Mouse (Mus musculus) MEL (cell line): Measurements from ENCODE around the gene Slc25a1. TPM values are rescaled to one million over a fixed set of nuclear protein-coding genes. Genes with fewer than 3 reads are reported as not detected.

ENCODE experiments used
- DNase-seq: peaks from one replicate; pipeline ENCODE4 v3.0.0; 2011; ENCODE audit warnings: low read depth, low spot score
- H3K27ac ChIP-seq: 2 replicates; pipeline ENCODE4 v1.5.1; 2012; ENCODE audit warnings: low read depth, mild to moderate bottlenecking, control low read depth, low read length, moderate library complexity; ENCODE audit not compliant: control insufficient read depth
- H3K27me3 ChIP-seq, 2 experiments: fragments of 150-350 bp in 1 of 2; sonication (generic) in 1 of 2; 2 replicates each; pipeline ENCODE4 v1.6.1; 2012; ENCODE audit warnings: low read length in 2 of 2, mild to moderate bottlenecking in 2 of 2, improper control_type of control experiment in 1 of 2, moderate library complexity in 1 of 2; ENCODE audit not compliant: insufficient read depth in 2 of 2, control insufficient read depth in 1 of 2
- H3K36me3 ChIP-seq, 2 experiments: 2 replicates each; pipeline ENCODE4 v1.6.1; 2012 to 2014; ENCODE audit warnings: low read length in 2 of 2, improper control_type of control experiment in 1 of 2, inconsistent platforms in 1 of 2, mild to moderate bottlenecking in 1 of 2; ENCODE audit not compliant: insufficient read depth in 2 of 2, control insufficient read depth in 1 of 2
- H3K4me1 ChIP-seq, 2 experiments: fragments of 150-350 bp in 1 of 2; sonication (generic) in 1 of 2; 2 replicates each; pipeline ENCODE4 v1.6.1; 2012; ENCODE audit warnings: low read length in 2 of 2, improper control_type of control experiment in 1 of 2, mild to moderate bottlenecking in 1 of 2; ENCODE audit not compliant: insufficient read depth in 2 of 2, control insufficient read depth in 1 of 2
- H3K4me3 ChIP-seq, 2 experiments: fragments of 150-350 bp in 1 of 2; sonication (generic) in 1 of 2; 2 replicates each; pipeline ENCODE4 v1.5.1; 2012; ENCODE audit warnings: low read depth in 2 of 2, low read length in 2 of 2, mild to moderate bottlenecking in 2 of 2, moderate library complexity in 2 of 2, control low read depth in 1 of 2, improper control_type of control experiment in 1 of 2; ENCODE audit not compliant: control insufficient read depth in 1 of 2, insufficient read depth in 1 of 2
- H3K79me2 ChIP-seq: 2 replicates; pipeline ENCODE4 v1.6.1; 2012; ENCODE audit warnings: mild to moderate bottlenecking, low read length, moderate library complexity; ENCODE audit not compliant: control insufficient read depth, poor library complexity, insufficient read depth
- H3K9ac ChIP-seq: 2 replicates; pipeline ENCODE4 v1.6.1; 2012; ENCODE audit warnings: low read depth, mild to moderate bottlenecking, control low read depth, low read length, moderate library complexity; ENCODE audit not compliant: control insufficient read depth, poor library complexity, severe bottlenecking
- H3K9me3 ChIP-seq: fragments of 150-350 bp; sonication (generic); replicated peaks from 2 replicates; pipeline ENCODE4 v1.6.1; 2012; ENCODE audit warnings: mild to moderate bottlenecking, low read length, improper control_type of control experiment, moderate library complexity; ENCODE audit not compliant: insufficient read depth
- BHLHE40 ChIP-seq: IDR thresholded peaks from 2 replicates; pipeline ENCODE4 v1.6.1; 2012; ENCODE audit warnings: low read depth, mild to moderate bottlenecking, inconsistent platforms, low read length, improper control_type of control experiment, borderline replicate concordance
- CHD1 ChIP-seq: IDR thresholded peaks from 2 replicates; pipeline ENCODE4 v1.6.1; 2012; ENCODE audit warnings: low read depth, mild to moderate bottlenecking, inconsistent platforms, low read length, improper control_type of control experiment
- CHD2 ChIP-seq: IDR thresholded peaks from 2 replicates; pipeline ENCODE4 v1.6.1; 2011; ENCODE audit warnings: low read length, improper control_type of control experiment
- CTCF ChIP-seq, 3 experiments: IDR thresholded peaks in 2 of 3; conservative IDR thresholded peaks in 1 of 3; 2 replicates each; pipeline ENCODE4 v1.5.1; 2011 to 2012; ENCODE audit warnings: low read length in 3 of 3, low read depth in 2 of 3, mild to moderate bottlenecking in 2 of 3, improper control_type of control experiment in 1 of 3, inconsistent platforms in 1 of 3, mixed read lengths in 1 of 3, moderate library complexity in 1 of 3; ENCODE audit not compliant: control insufficient read depth in 1 of 3, insufficient read depth in 1 of 3, poor library complexity in 1 of 3, severe bottlenecking in 1 of 3
- E2F4 ChIP-seq: IDR thresholded peaks from 2 replicates; pipeline ENCODE4 v1.6.1; 2011; ENCODE audit warnings: low read depth, low read length, improper control_type of control experiment, borderline replicate concordance
- ELF1 ChIP-seq: IDR thresholded peaks from 2 replicates; pipeline ENCODE4 v1.6.1; 2014; ENCODE audit warnings: low read depth, mild to moderate bottlenecking, inconsistent platforms, low read length, improper control_type of control experiment, moderate library complexity
- EP300 ChIP-seq, 2 experiments: IDR thresholded peaks; 2 replicates each; pipeline ENCODE4 v1.6.1; 2011; ENCODE audit warnings: improper control_type of control experiment in 2 of 2, low read length in 2 of 2, low read depth in 1 of 2, mild to moderate bottlenecking in 1 of 2
- ETS1 ChIP-seq: IDR thresholded peaks from 2 replicates; pipeline ENCODE4 v1.6.1; 2012; ENCODE audit warnings: low read depth, mild to moderate bottlenecking, inconsistent platforms, low read length, improper control_type of control experiment, moderate library complexity
- GABPA ChIP-seq: IDR thresholded peaks from 2 replicates; pipeline ENCODE4 v1.6.1; 2012; ENCODE audit warnings: low read depth, mild to moderate bottlenecking, inconsistent platforms, low read length, improper control_type of control experiment, moderate library complexity
- HCFC1 ChIP-seq: IDR thresholded peaks from 2 replicates; pipeline ENCODE4 v1.6.1; 2012; ENCODE audit warnings: low read depth, mild to moderate bottlenecking, inconsistent platforms, low read length, improper control_type of control experiment, moderate library complexity
- JUND ChIP-seq: IDR thresholded peaks from 2 replicates; pipeline ENCODE4 v1.6.1; 2011; ENCODE audit warnings: low read depth, mild to moderate bottlenecking, improper control_type of control experiment, low read length
- MAX ChIP-seq: IDR thresholded peaks from 2 replicates; pipeline ENCODE4 v1.6.1; 2011; ENCODE audit warnings: low read length, improper control_type of control experiment
- MAZ ChIP-seq: IDR thresholded peaks from 2 replicates; pipeline ENCODE4 v1.6.1; 2012; ENCODE audit warnings: low read depth, mild to moderate bottlenecking, inconsistent platforms, low read length, improper control_type of control experiment
- MEF2A ChIP-seq: IDR thresholded peaks from 2 replicates; pipeline ENCODE4 v1.6.1; 2014; ENCODE audit warnings: low read depth, mild to moderate bottlenecking, inconsistent platforms, low read length, improper control_type of control experiment; ENCODE audit not compliant: poor library complexity, insufficient replicate concordance, severe bottlenecking; ENCODE audit errors: extremely low read depth
- MXI1 ChIP-seq: IDR thresholded peaks from 2 replicates; pipeline ENCODE4 v1.6.1; 2011; ENCODE audit warnings: mild to moderate bottlenecking, low read depth, low read length, improper control_type of control experiment
- MYB ChIP-seq: IDR thresholded peaks from 2 replicates; pipeline ENCODE4 v1.6.1; 2011; ENCODE audit warnings: mild to moderate bottlenecking, low read depth, low read length, improper control_type of control experiment
- MYC ChIP-seq: IDR thresholded peaks from 2 replicates; pipeline ENCODE4 v1.6.1; 2011; ENCODE audit warnings: low read depth, mild to moderate bottlenecking, low read length, improper control_type of control experiment, moderate library complexity
- NELFE ChIP-seq: IDR thresholded peaks from 2 replicates; pipeline ENCODE4 v1.6.1; 2011; ENCODE audit warnings: low read depth, low read length, improper control_type of control experiment
- NRF1 ChIP-seq: IDR thresholded peaks from 2 replicates; pipeline ENCODE4 v1.6.1; 2014; ENCODE audit warnings: low read depth, mild to moderate bottlenecking, inconsistent platforms, low read length, improper control_type of control experiment, moderate library complexity; ENCODE audit not compliant: poor library complexity, insufficient read depth, severe bottlenecking
- POLR2A ChIP-seq, 2 experiments: IDR thresholded peaks; 2 replicates each; pipeline ENCODE4 v1.6.1; 2011 to 2012; ENCODE audit warnings: low read length in 2 of 2, mild to moderate bottlenecking in 2 of 2, control low read depth in 1 of 2, improper control_type of control experiment in 1 of 2, low read depth in 1 of 2, moderate library complexity in 1 of 2; ENCODE audit not compliant: control insufficient read depth in 1 of 2, insufficient read depth in 1 of 2, poor library complexity in 1 of 2
- POLR2AphosphoS2 ChIP-seq: IDR thresholded peaks from 2 replicates; pipeline ENCODE4 v1.6.1; 2011; ENCODE audit warnings: low read length, improper control_type of control experiment
- RCOR1 ChIP-seq: IDR thresholded peaks from 2 replicates; pipeline ENCODE4 v1.6.1; 2012; ENCODE audit warnings: low read depth, mild to moderate bottlenecking, inconsistent platforms, low read length, improper control_type of control experiment
- SIN3A ChIP-seq: IDR thresholded peaks from 2 replicates; pipeline ENCODE4 v1.6.1; 2012; ENCODE audit warnings: low read length, improper control_type of control experiment, inconsistent platforms
- SMC3 ChIP-seq: IDR thresholded peaks from 2 replicates; pipeline ENCODE4 v1.6.1; 2011; ENCODE audit warnings: low read depth, low read length, improper control_type of control experiment
- TAL1 ChIP-seq: IDR thresholded peaks from 2 replicates; pipeline ENCODE4 v1.6.1; 2012; ENCODE audit warnings: mild to moderate bottlenecking, inconsistent platforms, low read length, moderate library complexity, mixed read lengths
- TBP ChIP-seq: IDR thresholded peaks from 2 replicates; pipeline ENCODE4 v1.8.0; 2011; ENCODE audit warnings: low read depth, low read length, improper control_type of control experiment
- TCF12 ChIP-seq: IDR thresholded peaks from 2 replicates; pipeline ENCODE4 v1.6.1; 2014; ENCODE audit warnings: low read depth, mild to moderate bottlenecking, inconsistent platforms, low read length, improper control_type of control experiment, moderate library complexity
- USF1 ChIP-seq: IDR thresholded peaks from 2 replicates; pipeline ENCODE4 v1.6.1; 2014; ENCODE audit warnings: low read depth, mild to moderate bottlenecking, inconsistent platforms, low read length, improper control_type of control experiment, moderate library complexity
- USF2 ChIP-seq, 2 experiments: IDR thresholded peaks; 2 replicates each; pipeline ENCODE4 v1.6.1; 2011 to 2012; ENCODE audit warnings: improper control_type of control experiment in 2 of 2, low read length in 2 of 2, borderline replicate concordance in 1 of 2, inconsistent platforms in 1 of 2, low read depth in 1 of 2, mild to moderate bottlenecking in 1 of 2; ENCODE audit not compliant: insufficient read depth in 1 of 2
- ZKSCAN1 ChIP-seq: IDR thresholded peaks from 2 replicates; pipeline ENCODE4 v1.6.1; 2012; ENCODE audit warnings: low read depth, mild to moderate bottlenecking, inconsistent platforms, low read length, improper control_type of control experiment, moderate library complexity
- ZMIZ1 ChIP-seq: IDR thresholded peaks from 2 replicates; pipeline ENCODE4 v1.6.1; 2012; ENCODE audit warnings: low read depth, mild to moderate bottlenecking, inconsistent platforms, low read length, improper control_type of control experiment, moderate library complexity
- ZNF384 ChIP-seq: IDR thresholded peaks from 2 replicates; pipeline ENCODE4 v1.6.1; 2012; ENCODE audit warnings: low read depth, mild to moderate bottlenecking, inconsistent platforms, low read length, improper control_type of control experiment
- polyA plus RNA-seq, 2 experiments: library from polyadenylated mRNA; stranded (reverse) in 1 of 2; unstranded in 1 of 2; fragments of >175 nt in 1 of 2; fragments of >200 nt in 1 of 2; gene quantifications; 2 replicates each; pipeline versions ENCODE4 v1.2.1 to v1.2.4; 2012; ENCODE audit warnings: low replicate concordance in 2 of 2, low read depth in 1 of 2; ENCODE audit not compliant: insufficient read length in 2 of 2, insufficient read depth in 1 of 2, missing spikeins in 1 of 2
- total RNA-seq: library from RNA; depleted of rRNA; stranded (reverse); fragments of 300-350 nt; gene quantifications from 2 replicates; pipeline ENCODE4 v1.2.3, GENCODE M21; 2012

Slc25a1 gene
- total and polyA plus RNA-seq, 3 experiments: 114 to 184 TPM; not detected in 1

- 0 out of 2 replicates have a peak, but pooled peaks have one; percentile 1 for TF ChIP-seq SMC3
- TF ChIP-seq JUND: no peak
- TF ChIP-seq CHD2: no peak
- no peak for TF ChIP-seq ZKSCAN1
- TF ChIP-seq ZNF384: no peak
- no peak for TF ChIP-seq MEF2A
- TF ChIP-seq POLR2A (IDR thresholded peaks at IDR 0.05; ENCODE audit: control insufficient read depth in 1 of 2, insufficient read depth in 1 of 2, low read depth in 1 of 2, low read length in 2 of 2, poor library complexity in 1 of 2): peak; percentile 66 to 92; a peak in 3 of 4 replicates
- TF ChIP-seq CTCF (IDR thresholded peaks at IDR 0.05 in 2 of 3, conservative IDR thresholded peaks at IDR 0.05 in 1 of 3; ENCODE audit: control insufficient read depth in 1 of 3, insufficient read depth in 1 of 3, low read depth in 2 of 3, low read length in 3 of 3, poor library complexity in 1 of 3, severe bottlenecking in 1 of 3): peak in 2 of 3 experiments; percentile 47 to 53; a peak in 5 of 6 replicates
- TF ChIP-seq MXI1: peak; percentile 70; the same call in 1 of the 2 replicates
- peak; percentile 92 for TF ChIP-seq MYC
- TF ChIP-seq NELFE: peak; percentile 95
- no peak; the same call in 1 of the 2 replicates for TF ChIP-seq CHD1
- TF ChIP-seq RCOR1: no peak
- no peak for TF ChIP-seq USF2 (IDR thresholded peaks at IDR 0.05; ENCODE audit: borderline replicate concordance in 1 of 2, insufficient read depth in 1 of 2, low read depth in 1 of 2, low read length in 2 of 2)
- TF ChIP-seq NRF1: peak; percentile 89
- TF ChIP-seq POLR2AphosphoS2: peak; percentile 77
- peak; percentile 62 for TF ChIP-seq ELF1
- peak; percentile 69 for TF ChIP-seq ETS1
- peak; percentile 73 for TF ChIP-seq TCF12
- TF ChIP-seq MYB: 0 out of 2 replicates have a peak, but pooled peaks have one; percentile 23
These were observed 6.5 kb downstream of the Slc25a1 start (continued) for GRCm38 (mm10) chr16:17921325-17922162.

GRCm38 (mm10) chr16:17920586-17920985 lies 7.4 kb downstream of the Slc25a1 start:
- Histone ChIP-seq H3K27ac (peak overlapping the region; percentile 89), H3K4me1 (peaks cover 0 to 8% of the 10 kb centered on the region in 2 experiments; a peak in 3 of 4 replicates), H3K4me3 (peak overlapping the region; percentile 90 to 93), H3K9me3 (no peaks in the 10 kb centered on the region), H3K9ac (peak overlapping the region; percentile 81), H3K27me3 (no peaks in the 10 kb centered on the region), H3K79me2 (peaks cover 7% of the 10 kb centered on the region), H3K36me3 (no peaks in the 10 kb centered on the region; a peak in 1 of 4 replicates)
- DNase-seq: peak; percentile 71
- no peak for TF ChIP-seq USF1
- no peak for TF ChIP-seq CHD1
- no peak for TF ChIP-seq TCF12
- TF ChIP-seq EP300 (IDR thresholded peaks at IDR 0.05; ENCODE audit: low read depth in 1 of 2, low read length in 2 of 2): peak in 1 of 2 experiments; percentile 27; a peak in 1 of 4 replicates
- no peak for TF ChIP-seq MXI1
- TF ChIP-seq GABPA: no peak
- TF ChIP-seq TBP: no peak
- TF ChIP-seq SIN3A: no peak
- TF ChIP-seq HCFC1: no peak
- no peak for TF ChIP-seq MYC
- no peak for TF ChIP-seq MAZ
- TF ChIP-seq MAX: no peak
- TF ChIP-seq E2F4: no peak
- no peak for TF ChIP-seq NRF1
- TF ChIP-seq NELFE: 0 out of 2 replicates have a peak, but pooled peaks have one; percentile 13
- no peak for TF ChIP-seq CHD2
- TF ChIP-seq ZMIZ1: no peak
- TF ChIP-seq POLR2AphosphoS2: no peak
- TF ChIP-seq ETS1: no peak
- TF ChIP-seq JUND: no peak
- no peak for TF ChIP-seq POLR2A (IDR thresholded peaks at IDR 0.05; ENCODE audit: control insufficient read depth in 1 of 2, insufficient read depth in 1 of 2, low read depth in 1 of 2, low read length in 2 of 2, poor library complexity in 1 of 2)
- TF ChIP-seq BHLHE40: no peak
- TF ChIP-seq TAL1: no peak
- no peak for TF ChIP-seq ELF1
